Mouse (Mus musculus): Measurements from ENCODE around the gene Rcsd1.

GRCm38 (mm10) chr1:165737451-165737850 is 27.9 kb upstream of the Rcsd1 start:
- TF ChIP-seq EP300 (IDR thresholded peaks at IDR 0.05; ENCODE audit: low read length) (no peak), CTCF (conservative IDR thresholded peaks at IDR 0.05 in 1 of 2, IDR thresholded peaks at IDR 0.05 in 1 of 2; ENCODE audit: low read depth in 2 of 2, low read length in 2 of 2) (no peak), JUND (conservative IDR thresholded peaks at IDR 0.05; ENCODE audit: low read depth, low read length) (no peak), HCFC1 (IDR thresholded peaks at IDR 0.05; ENCODE audit: low read depth, low read length) (no peak), ZC3H11A (IDR thresholded peaks at IDR 0.05; ENCODE audit: low read depth, low read length) (no peak), UBTF (IDR thresholded peaks at IDR 0.05; ENCODE audit: low read depth, low read length) (no peak), KAT2A (IDR thresholded peaks at IDR 0.05; ENCODE audit: insufficient replicate concordance, low read length) (no peak), RCOR1 (conservative IDR thresholded peaks at IDR 0.05; ENCODE audit: low read depth, low read length) (no peak), ZMIZ1 (IDR thresholded peaks at IDR 0.05; ENCODE audit: low read depth, low read length) (no peak), MAZ (IDR thresholded peaks at IDR 0.05; ENCODE audit: low read depth, low read length) (no peak), MAX (IDR thresholded peaks at IDR 0.05; ENCODE audit: low read length) (no peak), BHLHE40 (IDR thresholded peaks at IDR 0.05; ENCODE audit: low read depth, low read length) (no peak), ELF1 (IDR thresholded peaks at IDR 0.05; ENCODE audit: low read depth, low read length) (no peak)
